Comparison of ENCODE assay signal across 24 mouse cellular contexts in genomic region chr15:99592177-99592576, GRCm38 (mm10). TPM values are rescaled to one million over a fixed set of nuclear protein-coding genes. Genes with fewer than 3 reads are reported as not detected.
DNase-seq lines count a peak whose midpoint lies in the region; TF ChIP-seq lines count a peak whose summit lies in the region.
"Had no signal": no experiment of that assay in that cellular context is flagged by ENCODE, and none has a peak within 500 bp of the region (broad histone marks: within the 10 kb centered on the region; RNA-seq: fewer than 3 reads in every experiment).

No protein-coding gene starts in this region.

- H3K4me2 ChIP-seq in myocyte (ENCODE audit: low read depth): peak overlapping the region; percentile 70
- H3K4me2 ChIP-seq: embryonic facial prominence, embryonic 13.5 days; hindbrain, embryonic 14.5 days; liver, embryonic 11.5 days; midbrain, embryonic 12.5 days had no signal

- no peak overlapping the region for H3K27ac ChIP-seq in heart, adult 2 months
- H3K27ac ChIP-seq: embryonic facial prominence, embryonic 13.5 days; forebrain, embryonic 10.5 days; heart, embryonic 10.5 days; hindbrain, embryonic 14.5 days; macrophage; midbrain, embryonic 12.5 days had no signal

- TF ChIP-seq CTCF in heart, adult 2 months (IDR thresholded peaks at IDR 0.05): no peak

- H3K4me1 ChIP-seq in heart, adult 2 months (ENCODE audit: control insufficient read depth, insufficient read depth, low read length): no peaks in the 10 kb centered on the region

- no peak for TF ChIP-seq EP300 in heart, adult 2 months (IDR thresholded peaks at IDR 0.05; ENCODE audit: insufficient read depth, low read depth, low read length)

- intact Hi-C loops in left cerebral cortex, postnatal 4 days (cut with DNase I): loop anchor here (10.0 kb wide), 2 partner anchors 183 to 313 kb away; partner anchors contain the start of gene Cers5
- intact Hi-C loops in left cerebral cortex, postnatal 14 days (cut with DNase I): loop anchor here (5.0 kb wide), 1 partner anchor 95 kb away; no protein-coding TSS in a partner anchor
- intact Hi-C loops in heart, adult 2 months (cut with DNase I): no loop called here

- no peaks in the 10 kb centered on the region for H3K79me2 ChIP-seq in myocyte (ENCODE audit: control insufficient read depth, insufficient read depth)
- no peaks in the 10 kb centered on the region for H3K79me2 ChIP-seq in heart, adult 2 months (replicated peaks; ENCODE audit: control insufficient read depth, insufficient read depth, low read length)

- TF ChIP-seq POLR2A in myocyte (IDR thresholded peaks at IDR 0.05; ENCODE audit: insufficient read length, low read depth): peak; percentile 30
- TF ChIP-seq POLR2A in heart, adult 2 months (IDR thresholded peaks at IDR 0.05; ENCODE audit: insufficient read depth, low read depth, low read length): no peak

- DNase-seq in left cerebral cortex, postnatal 4 days: peak; percentile 40
- no peak for DNase-seq in left cerebral cortex, postnatal 14 days (ENCODE audit: low spot score in 2 of 2)
- DNase-seq in NIH3T3 (ENCODE audit: low read depth): peak; percentile 84
- peak; percentile 64 to 66 for DNase-seq in adrenal gland, postnatal 36 days
- DNase-seq in heart, adult 2 months: no peak
- no peak for DNase-seq in spleen, postnatal 4 days (ENCODE audit: low spot score in 2 of 2)
- DNase-seq: gastrocnemius, postnatal 14 days; heart, postnatal 14 days; kidney, postnatal 36 days; thymus, adult 18-20 months had no signal

- no peaks in the 10 kb centered on the region for H3K36me3 ChIP-seq in myocyte (ENCODE audit: control insufficient read depth, insufficient read depth)
- no peaks in the 10 kb centered on the region for H3K36me3 ChIP-seq in heart, adult 2 months (ENCODE audit: control insufficient read depth, insufficient read depth, low read length)
- H3K36me3 ChIP-seq: embryonic facial prominence, embryonic 13.5 days; forebrain, embryonic 10.5 days; heart, embryonic 10.5 days; midbrain, embryonic 12.5 days had no signal

- H3K4me3 ChIP-seq in myocyte: peak overlapping the region; percentile 29
- H3K4me3 ChIP-seq in heart, adult 2 months: no peak overlapping the region
- H3K4me3 ChIP-seq: embryonic facial prominence, embryonic 13.5 days; forebrain, embryonic 10.5 days; heart, embryonic 10.5 days; midbrain, embryonic 12.5 days had no signal

- no peaks in the 10 kb centered on the region for H3K27me3 ChIP-seq in myocyte (ENCODE audit: control insufficient read depth, insufficient read depth, insufficient read length)
- H3K27me3 ChIP-seq in heart, adult 2 months (ENCODE audit: control insufficient read depth, insufficient read depth, low read length): peaks cover 12% of the 10 kb centered on the region

- H3ac ChIP-seq in myocyte (ENCODE audit: control insufficient read depth, insufficient read length): no peak overlapping the region

- H3K9ac ChIP-seq in heart, adult 2 months (ENCODE audit: low read depth, low read length): no peak overlapping the region
- H3K9ac ChIP-seq: embryonic facial prominence, embryonic 13.5 days; hindbrain, embryonic 14.5 days; midbrain, embryonic 12.5 days had no signal

- 83% methylated on average over 8 of the region's 8 CpGs for WGBS in heart, adult 2 months

TF ChIP-seq in myocyte, 11 proteins besides CTCF, POLR2A, EP300 and RAD21:
- no peak for TF ChIP-seq SRF (IDR thresholded peaks at IDR 0.05; ENCODE audit: control insufficient read depth, insufficient read length, low read depth)
- peak in 1 of 3 experiments; percentile 32 for TF ChIP-seq MYOG (IDR thresholded peaks at IDR 0.05; ENCODE audit: control insufficient read depth in 1 of 3, insufficient read depth in 1 of 3, insufficient read length in 2 of 3, low read depth in 2 of 3)
- TF ChIP-seq TCF12 (IDR thresholded peaks at IDR 0.05; ENCODE audit: insufficient read depth, poor library complexity, severe bottlenecking): no peak
- TF ChIP-seq TCF3 (IDR thresholded peaks at IDR 0.05; ENCODE audit: insufficient read length, low read depth): no peak
- TF ChIP-seq MYOD1 (IDR thresholded peaks at IDR 0.05; ENCODE audit: control insufficient read depth in 1 of 3, insufficient read length in 2 of 3, low read depth in 2 of 3): peak in 2 of 3 experiments; percentile 45 to 61

RNA-seq across cellular contexts. Expression of gene Aqp5, which starts 1.6 kb away (rescaled TPM):
- 1 to 10 TPM in 1 of 2 experiments, under 1 TPM in 1; 0.28 to 1.1 TPM for total RNA-seq in left cerebral cortex, postnatal 4 days (2021)
- total RNA-seq in left cerebral cortex, postnatal 14 days (2021): 1 to 10 TPM in 1 of 2 experiments, under 1 TPM in 1; 0.93 to 1.4 TPM
- total RNA-seq in adrenal gland, postnatal 36 days (2021): 1 to 10 TPM; 1.5 to 3.1 TPM
- polyA plus RNA-seq in myocyte (2012; fragmentation: generic; extraction: Trizol): 109 TPM
- under 1 TPM in 1 of 2 experiments, not detected in 1; 0.42 TPM for total RNA-seq in heart, adult 2 months (2021)
- polyA plus RNA-seq in heart, adult 2 months (2012; rRNA removed): 0.91 and 7.2 TPM in 2 replicates
- total RNA-seq: common myeloid progenitor, adult 5-6 weeks; gastrocnemius, postnatal 14 days; layer of hippocampus, postnatal 14 days had no signal
- polyA plus RNA-seq: forebrain, embryonic 10.5 days; macrophage had no signal

RNA-seq across cellular contexts. Expression of gene Aqp6, which starts 9.0 kb away (rescaled TPM):
- not detected for total RNA-seq in left cerebral cortex, postnatal 4 days (2021)
- total RNA-seq in left cerebral cortex, postnatal 14 days (2021): under 1 TPM; 0.44 to 0.48 TPM
- total RNA-seq in adrenal gland, postnatal 36 days (2021): not detected
- not detected for polyA plus RNA-seq in myocyte (2012; fragmentation: generic; extraction: Trizol)
- total RNA-seq in heart, adult 2 months (2021): under 1 TPM; 0.18 to 0.27 TPM
- polyA plus RNA-seq in heart, adult 2 months (2012; rRNA removed): 0.08 and 0.18 TPM in 2 replicates
- total RNA-seq: adrenal gland, adult 18-20 months; common myeloid progenitor, adult 5-6 weeks; gastrocnemius, postnatal 14 days; heart, postnatal 14 days had no signal
- polyA plus RNA-seq: embryonic facial prominence, embryonic 13.5 days; forebrain, embryonic 10.5 days; heart, embryonic 10.5 days; intestine, embryonic 16.5 days; liver, embryonic 11.5 days; macrophage had no signal

RNA-seq across cellular contexts. Expression of gene Aqp2, which starts 13.3 kb away (rescaled TPM):
- total RNA-seq in left cerebral cortex, postnatal 4 days (2021): not detected
- under 1 TPM in 1 of 2 experiments, not detected in 1; 0.33 TPM for total RNA-seq in left cerebral cortex, postnatal 14 days (2021)
- total RNA-seq in adrenal gland, postnatal 36 days (2021): 1 to 10 TPM in 1 of 2 experiments, under 1 TPM in 1; 0.82 to 5.0 TPM
- 0.02 TPM for polyA plus RNA-seq in myocyte (2012; fragmentation: generic; extraction: Trizol)
- total RNA-seq in heart, adult 2 months (2021): under 1 TPM in 1 of 2 experiments, not detected in 1; 0.34 TPM
- 0.23 and 0.26 TPM in 2 replicates for polyA plus RNA-seq in heart, adult 2 months (2012; rRNA removed)
- total RNA-seq: common myeloid progenitor, adult 5-6 weeks; gastrocnemius, postnatal 14 days; heart, postnatal 14 days; layer of hippocampus, postnatal 14 days; left cerebral cortex, postnatal 25 days had no signal
- polyA plus RNA-seq: embryonic facial prominence, embryonic 13.5 days; forebrain, embryonic 10.5 days; hindbrain, embryonic 14.5 days; intestine, embryonic 16.5 days; liver, embryonic 11.5 days; macrophage; midbrain, embryonic 12.5 days; neural tube, embryonic 11.5 days had no signal

RNA-seq across cellular contexts. Expression of gene Racgap1, which starts 59.3 kb away (rescaled TPM):
- 10 to 100 TPM; 22.0 to 26.1 TPM for total RNA-seq in left cerebral cortex, postnatal 4 days (2021)
- 1 to 10 TPM; 9.2 to 10.0 TPM for total RNA-seq in left cerebral cortex, postnatal 14 days (2021)
- 1 to 10 TPM; 7.6 to 7.7 TPM for total RNA-seq in adrenal gland, postnatal 36 days (2021)
- 99.0 TPM for polyA plus RNA-seq in myocyte (2012; fragmentation: generic; extraction: Trizol)
- total RNA-seq in heart, adult 2 months (2021): 1 to 10 TPM; 1.5 to 1.9 TPM
- 1.6 and 2.0 TPM in 2 replicates for polyA plus RNA-seq in heart, adult 2 months (2012; rRNA removed)

Comparison
In these comparisons a context has a peak if more than half of its experiments do, and no peak if none do; other contexts are left out.
1. DNase-seq: peak in left cerebral cortex, postnatal 4 days (single experiment), NIH3T3 (single experiment) and adrenal gland, postnatal 36 days (2 of 2); none in left cerebral cortex, postnatal 14 days (0 of 2), heart, adult 2 months (0 of 2) and spleen, postnatal 4 days (0 of 2).